Mouse (Mus musculus) G1E (cell line): ENCODE data around the gene Nol3.

Experiments used
- CTCF ChIP-seq: IDR thresholded peaks from 2 replicates; pipeline ENCODE4 v1.5.1; 2012; ENCODE audit warnings: low read depth, low read length, inconsistent platforms, mixed read lengths
- GATA1 ChIP-seq: IDR thresholded peaks from 2 replicates; pipeline ENCODE4 v1.6.1; 2012; ENCODE audit warnings: borderline replicate concordance, low read length, inconsistent platforms, mixed read lengths
- POLR2AphosphoS5 ChIP-seq: IDR thresholded peaks from 2 replicates; pipeline ENCODE4 v1.6.1; 2012; ENCODE audit warnings: low read depth, low read length, inconsistent platforms; ENCODE audit not compliant: insufficient replicate concordance

DNA sequence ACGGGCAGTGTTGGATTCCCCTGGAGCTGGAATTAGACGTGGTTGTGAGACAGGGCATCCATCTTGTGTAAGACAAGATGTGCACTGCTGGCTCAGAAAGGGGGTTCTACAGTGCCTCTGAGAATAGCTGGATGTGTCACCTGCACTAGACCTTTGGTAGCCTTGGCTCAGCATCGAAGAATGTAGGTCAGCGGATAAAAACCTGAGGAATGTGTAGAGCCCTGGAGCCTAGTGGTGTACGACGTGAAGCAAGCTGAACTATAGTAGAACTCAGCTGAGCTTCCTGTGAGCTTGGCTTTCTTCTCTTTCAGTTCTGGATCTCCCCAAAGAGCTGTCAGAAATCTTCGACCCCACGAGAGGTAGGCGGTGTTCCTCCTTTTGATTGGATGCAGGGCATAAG is 27.9 kb downstream of the Nol3 start:
- TF ChIP-seq GATA1: no peak
- TF ChIP-seq CTCF: no peak
- TF ChIP-seq POLR2AphosphoS5: no peak
